Mouse (Mus musculus) kidney, adult 2 months (tissue): ENCODE measurements around the gene Akr1cl. TPM values are rescaled to one million over a fixed set of nuclear protein-coding genes. Genes with fewer than 3 reads are reported as not detected.

Experiments
- DNase-seq: peaks from one replicate; pipeline ENCODE4 v3.0.0; 2021
- H3K27ac ChIP-seq: fragments of 200-500 bp; 2 replicates; pipeline ENCODE4 v1.5.1; 2012; ENCODE audit warnings: low read depth, low read length, control low read depth, inconsistent platforms; ENCODE audit not compliant: insufficient read depth
- H3K27me3 ChIP-seq: fragments of 200-500 bp; replicated peaks from 2 replicates; pipeline ENCODE4 v1.6.1; 2012; ENCODE audit warnings: mild to moderate bottlenecking, moderate library complexity, low read length, inconsistent platforms; ENCODE audit not compliant: control insufficient read depth, insufficient read depth
- H3K36me3 ChIP-seq: fragments of 200-500 bp; 2 replicates; pipeline ENCODE4 v1.6.1; 2012; ENCODE audit warnings: mild to moderate bottlenecking, moderate library complexity, low read length, inconsistent platforms; ENCODE audit not compliant: control insufficient read depth, insufficient read depth
- H3K4me1 ChIP-seq: fragments of 200-500 bp; 2 replicates; pipeline ENCODE4 v1.6.1; 2011; ENCODE audit warnings: low read length; ENCODE audit not compliant: control insufficient read depth, insufficient read depth
- H3K4me3 ChIP-seq: fragments of 200-500 bp; 2 replicates; pipeline ENCODE4 v1.5.1; 2011; ENCODE audit warnings: mild to moderate bottlenecking, low read depth, low read length, control low read depth; ENCODE audit not compliant: insufficient read depth
- CTCF ChIP-seq: fragments of 200-500 bp; conservative IDR thresholded peaks from 2 replicates; pipeline ENCODE4 v1.5.1; 2011; ENCODE audit warnings: low read depth, mild to moderate bottlenecking, control low read depth, low read length, moderate library complexity, mixed read lengths; ENCODE audit not compliant: insufficient read depth, insufficient read length
- POLR2A ChIP-seq: fragments of 200-500 bp; IDR thresholded peaks from one replicate; pipeline ENCODE4 v1.6.1; 2011; ENCODE audit warnings: low read depth, low read length, control low read depth
- WGBS: fragments of 180-500 bp; shearing (Covaris S2); methylation state at CpG from one replicate; pipeline ENCODE4 v1.1.7; 2018; 5-methylcytosine and 5-hydroxymethylcytosine counted together
- polyA plus RNA-seq: library from polyadenylated mRNA; depleted of rRNA; stranded (reverse); fragments of >200 nt; gene quantifications from 2 replicates; pipeline ENCODE4 v1.2.3, GENCODE M21; 2012; rRNA removed

The Akr1cl gene
- 0.08 and 2.1 TPM in 2 replicates for polyA plus RNA-seq

DNA sequence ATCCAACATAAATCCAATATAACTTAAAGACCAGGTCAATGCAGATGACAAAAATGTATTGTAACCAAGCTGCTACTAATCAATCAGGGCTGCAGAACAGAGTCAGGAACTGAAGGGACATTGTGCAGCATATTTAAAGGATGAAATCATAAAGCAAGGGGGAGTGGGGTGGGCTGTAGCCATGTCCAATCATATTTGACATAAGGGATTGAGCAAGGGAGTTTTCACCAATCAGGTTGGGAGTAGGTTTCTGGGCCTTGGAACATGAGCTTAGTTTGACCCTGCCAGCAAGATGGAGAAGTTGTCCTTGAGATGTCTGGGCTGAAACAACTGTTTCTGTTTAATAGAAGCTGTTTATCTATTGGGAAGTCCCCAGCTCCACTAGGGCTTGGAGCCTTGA, at the start of gene Akr1cl:
Gene Akr1cl (minus strand): TSS at position 119 of the 400 bp plus-strand sequence.
- Histone ChIP-seq H3K4me3 (no peak within 1 kb of the TSS), H3K4me1 (no peaks in the 10 kb centered on the region), H3K36me3 (no peaks in the 10 kb centered on the region), H3K27ac (no peak within 1 kb of the TSS), H3K27me3 (0 out of 2 replicates have a peak, but pooled peaks cover 1% of the 10 kb centered on the region)
- TF ChIP-seq POLR2A (no peak), CTCF (no peak)
- DNase-seq: no peak

DNA sequence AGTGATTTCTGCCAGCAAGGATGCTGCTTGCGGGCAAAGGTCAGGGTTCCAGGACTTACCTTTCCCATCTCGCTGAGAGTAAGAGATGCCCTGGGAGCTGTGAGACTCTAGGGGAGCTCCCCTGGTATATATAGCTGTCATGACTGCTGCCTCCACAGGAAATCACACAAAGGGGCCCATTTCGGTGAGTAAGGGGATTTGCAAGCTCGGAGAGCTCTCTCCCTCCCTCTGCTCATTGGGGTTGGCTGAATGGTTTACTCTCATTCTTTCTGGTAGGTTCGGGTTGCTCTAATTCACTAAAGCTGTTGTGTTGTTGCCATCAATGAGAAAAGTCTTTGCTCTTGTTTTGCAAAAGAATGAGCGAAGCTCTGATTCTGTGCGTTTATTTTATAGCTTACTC, 49.6 kb upstream of the Akr1cl start, which contains the start of gene Crygb:
Gene Crygb (minus strand): TSS at position 101 of the 400 bp plus-strand sequence.
- Histone ChIP-seq H3K36me3 (no peaks in the 10 kb centered on the region), H3K27ac (no peak within 1 kb of the TSS), H3K27me3 (no peaks in the 10 kb centered on the region), H3K4me3 (no peak within 1 kb of the TSS), H3K4me1 (no peaks in the 10 kb centered on the region)
- no peak for DNase-seq
- TF ChIP-seq POLR2A: no peak
- 51% methylated on average over 7 of the region's 7 CpGs for WGBS

DNA sequence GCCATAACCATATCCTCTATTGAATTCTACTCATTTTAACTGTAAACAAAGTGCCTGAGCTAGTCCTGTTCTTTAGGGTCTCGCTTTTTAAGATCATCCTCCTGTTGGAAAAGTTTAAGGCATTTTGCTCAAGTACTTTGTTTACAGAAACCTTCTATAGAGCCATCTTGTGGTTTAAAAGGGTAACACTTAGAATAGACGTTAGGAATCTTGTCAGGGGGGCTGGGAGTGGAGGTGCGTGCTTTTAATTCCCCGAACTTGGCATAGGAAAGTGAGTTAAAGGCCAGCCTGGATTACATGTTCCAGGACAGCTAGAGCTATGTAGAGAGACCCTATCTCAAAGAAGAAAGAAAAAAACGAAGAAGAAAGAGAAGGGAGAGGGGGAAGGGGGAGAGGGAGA, 43.0 kb upstream of the Akr1cl start:
- DNase-seq: peak; percentile 3
- Histone ChIP-seq H3K36me3 (no peaks in the 10 kb centered on the region), H3K4me1 (no peaks in the 10 kb centered on the region), H3K27me3 (no peaks in the 10 kb centered on the region), H3K27ac (no peak overlapping the region), H3K4me3 (no peak overlapping the region)
- WGBS: 8% methylated on average over 5 of the region's 5 CpGs
- TF ChIP-seq POLR2A (no peak), CTCF (no peak)

DNA sequence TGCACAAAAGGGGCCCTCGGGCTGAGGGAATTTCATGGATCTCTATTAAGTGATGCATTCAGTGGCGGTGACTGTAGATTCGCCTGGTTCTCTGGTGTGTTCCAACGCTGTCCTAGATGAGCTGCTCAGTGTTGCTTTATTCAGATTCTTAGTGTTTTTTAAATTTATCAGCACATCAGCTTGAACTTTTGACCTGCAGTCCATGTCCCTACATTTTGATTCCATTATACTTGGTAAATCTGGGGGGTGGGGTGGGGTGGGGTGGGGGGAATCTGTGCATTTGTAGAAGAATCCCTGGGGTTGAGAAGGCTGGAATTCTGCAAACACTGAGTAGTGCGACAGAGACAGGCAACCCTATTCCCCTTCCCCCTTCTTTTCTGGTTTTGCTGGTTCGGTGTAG, 41.0 kb upstream of the Akr1cl start, which contains the start of gene Crygc:
Gene Crygc (minus strand): TSS at position 101 of the 400 bp plus-strand sequence.
- H3K4me1 ChIP-seq: no peaks in the 10 kb centered on the region
- TF ChIP-seq POLR2A: no peak
- TF ChIP-seq CTCF: no peak
- WGBS: 82% methylated on average over 6 of the region's 6 CpGs
- no peak within 1 kb of the TSS for H3K4me3 ChIP-seq
- no peaks in the 10 kb centered on the region for H3K27me3 ChIP-seq
- DNase-seq: no peak
- H3K36me3 ChIP-seq: no peaks in the 10 kb centered on the region
- no peak within 1 kb of the TSS for H3K27ac ChIP-seq

DNA sequence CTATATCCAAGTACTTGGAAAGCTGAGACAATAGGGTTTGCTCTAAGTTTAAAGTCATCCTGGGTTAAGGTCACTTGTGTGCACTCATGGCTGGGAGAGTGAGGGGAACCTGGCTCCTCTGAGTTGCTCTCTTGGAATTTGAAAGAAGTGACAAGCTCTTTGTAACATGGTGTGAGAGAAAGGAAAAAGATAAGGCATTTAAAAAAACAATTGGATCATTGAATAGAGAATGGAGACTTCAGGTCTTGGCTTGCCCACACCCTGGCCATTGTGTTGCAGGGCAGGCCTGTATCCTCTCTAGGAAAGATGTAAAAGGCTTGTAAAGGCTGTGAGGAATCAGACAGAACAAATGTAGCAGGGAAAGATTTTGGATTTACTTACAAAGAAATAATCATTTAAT, 35.3 kb upstream of the Akr1cl start:
- Histone ChIP-seq H3K27ac (no peak overlapping the region), H3K4me1 (no peaks in the 10 kb centered on the region), H3K27me3 (no peaks in the 10 kb centered on the region), H3K4me3 (no peak overlapping the region), H3K36me3 (no peaks in the 10 kb centered on the region)
- TF ChIP-seq CTCF (no peak), POLR2A (no peak)
- no peak for DNase-seq

DNA sequence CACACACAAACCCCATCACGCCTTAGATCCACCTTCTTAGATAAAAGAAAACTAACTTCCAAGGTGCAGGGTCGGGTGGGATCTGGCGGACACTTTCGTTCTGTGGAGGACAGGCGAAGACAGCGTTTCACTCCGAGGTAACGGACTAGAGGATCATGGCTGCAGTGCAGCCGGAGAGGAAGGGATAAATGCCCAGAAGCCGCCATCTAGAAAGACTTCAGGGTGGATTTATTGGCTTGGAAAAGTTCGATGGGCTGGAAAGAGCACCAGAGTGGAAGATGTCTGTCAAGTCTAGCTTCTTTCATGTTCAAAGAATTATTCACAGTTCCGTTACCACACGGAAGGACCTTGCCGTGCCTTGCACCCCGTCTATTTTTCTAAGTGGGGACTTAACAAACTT, 31.6 kb upstream of the Akr1cl start:
- 48% methylated on average over 15 of the region's 15 CpGs for WGBS
- Histone ChIP-seq H3K27me3 (no peaks in the 10 kb centered on the region), H3K4me3 (no peak overlapping the region), H3K27ac (no peak overlapping the region), H3K36me3 (no peaks in the 10 kb centered on the region), H3K4me1 (no peaks in the 10 kb centered on the region)
- TF ChIP-seq POLR2A (no peak), CTCF (no peak)
- no peak for DNase-seq

DNA sequence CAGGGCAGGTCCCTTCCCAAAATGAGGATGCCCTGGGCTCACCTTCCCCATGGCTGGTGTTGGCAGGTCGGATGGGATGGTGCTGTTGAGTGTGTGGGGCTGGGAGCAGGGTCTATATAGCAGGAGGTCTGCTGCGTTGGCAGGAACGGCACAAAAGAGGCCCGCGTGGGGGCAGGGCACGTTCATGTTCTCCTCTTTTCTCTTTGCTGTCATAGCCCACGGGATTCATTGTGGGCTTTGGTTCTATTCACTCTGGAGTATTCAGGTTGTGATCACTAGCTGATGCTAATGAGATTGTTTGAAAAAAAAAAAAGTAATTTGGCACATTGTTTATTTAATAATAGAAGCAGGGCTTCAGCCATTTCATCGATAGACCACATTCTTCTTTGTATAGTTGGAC, 30.8 kb upstream of the Akr1cl start, which contains the start of gene Crygd:
Gene Crygd (minus strand): TSS at position 101 of the 400 bp plus-strand sequence.
- TF ChIP-seq CTCF (no peak), POLR2A (no peak)
- H3K36me3 ChIP-seq: no peaks in the 10 kb centered on the region
- H3K4me1 ChIP-seq: no peaks in the 10 kb centered on the region
- no peak for DNase-seq
- H3K27ac ChIP-seq: no peak within 1 kb of the TSS
- WGBS: 91% methylated on average over 8 of the region's 8 CpGs
- no peak within 1 kb of the TSS for H3K4me3 ChIP-seq
- no peaks in the 10 kb centered on the region for H3K27me3 ChIP-seq

DNA sequence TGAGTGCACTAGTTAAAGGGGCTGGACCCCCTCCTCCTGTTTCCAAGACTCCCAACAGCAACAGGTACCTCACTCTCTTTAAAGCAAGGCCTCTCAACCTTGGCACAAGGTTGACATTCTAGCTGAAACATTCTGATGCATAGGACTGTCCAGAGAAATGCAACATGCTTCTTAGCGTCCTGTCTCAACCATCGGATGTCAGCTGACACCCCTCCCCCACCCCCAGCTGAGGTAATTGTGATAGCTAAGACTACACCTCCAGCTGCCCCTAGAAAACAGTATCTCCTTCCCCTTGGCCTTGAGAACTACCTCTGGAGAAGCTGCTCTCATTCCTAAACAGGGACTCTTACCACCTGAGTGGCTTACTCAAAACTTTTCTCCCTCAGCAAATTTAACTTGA, 19.6 kb upstream of the Akr1cl start:
- H3K27me3 ChIP-seq: no peaks in the 10 kb centered on the region
- TF ChIP-seq POLR2A: no peak
- TF ChIP-seq CTCF: no peak
- WGBS: 44% methylated on average over 2 of the region's 2 CpGs

More for the DNA sequence above, 19.6 kb upstream of the Akr1cl start:
- no peaks in the 10 kb centered on the region for H3K4me1 ChIP-seq
- DNase-seq: no peak
- no peaks in the 10 kb centered on the region for H3K36me3 ChIP-seq
- H3K4me3 ChIP-seq: no peak overlapping the region
- no peak overlapping the region for H3K27ac ChIP-seq
